Mouse (Mus musculus) erythroid progenitor cell, adult 5-6 weeks (primary cell): ENCODE data around the gene Vsig2. TPM values are rescaled to one million over a fixed set of nuclear protein-coding genes. Genes with fewer than 3 reads are reported as not detected.

Source experiments
- total RNA-seq, 2 experiments: library from RNA; stranded (forward) in 1 of 2; stranded (reverse) in 1 of 2; fragments of 150-400 nt in 1 of 2; fragments of 186-747, 209-891 nt in 1 of 2; gene quantifications; 2 replicates each; pipeline versions ENCODE4 v1.2.3 to v1.2.4; 2015 to 2017; ENCODE audit warnings: low replicate concordance in 2 of 2

The Vsig2 gene
- total RNA-seq, 2 experiments from 2014 or later: not detected

Other genes with a start within 250 kb of the Vsig2 start
- 10.1 and 13.7 TPM in 2 replicates for gene Ccdc15, start 190.8 kb upstream of the Vsig2 start, total RNA-seq (2015; ENCODE audit: low replicate concordance)
- 6.1 and 8.0 TPM in 2 replicates for gene Ccdc15, start 190.8 kb upstream of the Vsig2 start, total RNA-seq (2017; ENCODE audit: low replicate concordance)
- not detected in 2 replicates for gene Hepacam, start 171.9 kb upstream of the Vsig2 start, total RNA-seq (2015; ENCODE audit: low replicate concordance)
- gene Hepacam, start 171.9 kb upstream of the Vsig2 start, total RNA-seq (2017; ENCODE audit: low replicate concordance): not detected in 2 replicates
- not detected in 2 replicates for gene Robo4, start 137.4 kb upstream of the Vsig2 start, total RNA-seq (2015; ENCODE audit: low replicate concordance)
- gene Robo4, start 137.4 kb upstream of the Vsig2 start, total RNA-seq (2017; ENCODE audit: low replicate concordance): not detected in 2 replicates
- gene Robo3, start 106.0 kb upstream of the Vsig2 start, total RNA-seq (2015; ENCODE audit: low replicate concordance): not detected in 2 replicates
- gene Robo3, start 106.0 kb upstream of the Vsig2 start, total RNA-seq (2017; ENCODE audit: low replicate concordance): not detected in 2 replicates
- gene Msantd2, start 49.9 kb upstream of the Vsig2 start, total RNA-seq (2015; ENCODE audit: low replicate concordance): 5.0 and 8.3 TPM in 2 replicates
- gene Msantd2, start 49.9 kb upstream of the Vsig2 start, total RNA-seq (2017; ENCODE audit: low replicate concordance): 0.91 and 1.0 TPM in 2 replicates
- gene Esam, start 11.2 kb upstream of the Vsig2 start, total RNA-seq (2015; ENCODE audit: low replicate concordance): not detected in 2 replicates
- not detected in 2 replicates for gene Esam, start 11.2 kb upstream of the Vsig2 start, total RNA-seq (2017; ENCODE audit: low replicate concordance)
- 1.1 and 3.8 TPM in 2 replicates for gene Nrgn, start 13.6 kb downstream of the Vsig2 start, total RNA-seq (2015; ENCODE audit: low replicate concordance)
- gene Nrgn, start 13.6 kb downstream of the Vsig2 start, total RNA-seq (2017; ENCODE audit: low replicate concordance): 2.3 TPM in 1 of 2 replicates, not detected in the other
- 2.2 and 2.5 TPM in 2 replicates for gene Siae, start 16.4 kb downstream of the Vsig2 start, total RNA-seq (2015; ENCODE audit: low replicate concordance)
- 3.6 and 5.9 TPM in 2 replicates for gene Siae, start 16.4 kb downstream of the Vsig2 start, total RNA-seq (2017; ENCODE audit: low replicate concordance)
- not detected in 2 replicates for gene Spa17, start 74.5 kb downstream of the Vsig2 start, total RNA-seq (2015; ENCODE audit: low replicate concordance)
- gene Spa17, start 74.5 kb downstream of the Vsig2 start, total RNA-seq (2017; ENCODE audit: low replicate concordance): 11.6 TPM in 1 of 2 replicates, not detected in the other
- gene Tbrg1, start 118.1 kb downstream of the Vsig2 start, total RNA-seq (2015; ENCODE audit: low replicate concordance): 16.9 and 30.6 TPM in 2 replicates
- 19.5 and 25.8 TPM in 2 replicates for gene Tbrg1, start 118.1 kb downstream of the Vsig2 start, total RNA-seq (2017; ENCODE audit: low replicate concordance)
- gene Panx3, start 130.0 kb downstream of the Vsig2 start, total RNA-seq (2015; ENCODE audit: low replicate concordance): not detected in 2 replicates
- gene Panx3, start 130.0 kb downstream of the Vsig2 start, total RNA-seq (2017; ENCODE audit: low replicate concordance): not detected in 2 replicates
- not detected in 2 replicates for gene Olfr160, start 177.0 kb downstream of the Vsig2 start, total RNA-seq (2015; ENCODE audit: low replicate concordance)
- not detected in 2 replicates for gene Olfr160, start 177.0 kb downstream of the Vsig2 start, total RNA-seq (2017; ENCODE audit: low replicate concordance)
- gene Olfr874, start 205.9 kb downstream of the Vsig2 start, total RNA-seq (2015; ENCODE audit: low replicate concordance): not detected in 2 replicates
- not detected in 2 replicates for gene Olfr874, start 205.9 kb downstream of the Vsig2 start, total RNA-seq (2017; ENCODE audit: low replicate concordance)
- gene Olfr875, start 232.6 kb downstream of the Vsig2 start, total RNA-seq (2015; ENCODE audit: low replicate concordance): not detected in 2 replicates
- not detected in 2 replicates for gene Olfr875, start 232.6 kb downstream of the Vsig2 start, total RNA-seq (2017; ENCODE audit: low replicate concordance)